Mouse (Mus musculus) lung, embryonic 14.5 days (tissue): ENCODE measurements at regions not wholly inside any gene's neighbourhood (a gene's known extent, or its start where the extent isn't known, plus 50 kb on each side); places are given as distances from the start of the nearest gene placed in this dataset.
A peak's percentile ranks its signal among the peaks of the same experiment; 100 is the strongest.

Source experiments
- ATAC-seq: fragments of 200-750 bp; cut with Nextera tagmentation; 2 replicates; pipeline ENCODE4 v1.8.0; 2017; ENCODE audit warnings: mild to moderate bottlenecking, moderate TSS enrichment, moderate library complexity; ENCODE audit not compliant: insufficient read depth
- DNase-seq: peaks from one replicate; pipeline ENCODE4 v3.0.0-alpha.2; 2015
- H3K27ac ChIP-seq: fragments of 300-500 bp; sonication (generic); 2 replicates; pipeline ENCODE4 v1.5.1; 2014; ENCODE audit warnings: low read depth, mild to moderate bottlenecking, moderate library complexity
- H3K27me3 ChIP-seq: fragments of 300-500 bp; sonication (generic); 2 replicates; pipeline ENCODE4 v1.6.1; 2014; ENCODE audit warnings: low read length, control low read depth; ENCODE audit not compliant: insufficient read depth
- H3K36me3 ChIP-seq: fragments of 300-500 bp; sonication (generic); 2 replicates; pipeline ENCODE4 v1.6.1; 2014; ENCODE audit warnings: control low read depth; ENCODE audit not compliant: insufficient read depth
- H3K4me1 ChIP-seq: fragments of 300-500 bp; sonication (generic); 2 replicates; pipeline ENCODE4 v1.6.1; 2014; ENCODE audit warnings: antibody characterized with exemption, control low read depth; ENCODE audit not compliant: insufficient read depth
- H3K4me2 ChIP-seq: fragments of 300-500 bp; sonication (generic); 2 replicates; pipeline ENCODE4 v1.6.1; 2014; ENCODE audit warnings: mild to moderate bottlenecking
- H3K4me3 ChIP-seq: fragments of 300-500 bp; sonication (generic); 2 replicates; pipeline ENCODE4 v1.5.1; 2014; ENCODE audit warnings: low read depth, low read length
- H3K9ac ChIP-seq: fragments of 300-500 bp; sonication (generic); 2 replicates; pipeline ENCODE4 v1.6.1; 2014
- H3K9me3 ChIP-seq: fragments of 300-500 bp; sonication (generic); 2 replicates; pipeline ENCODE4 v1.6.1; 2016; ENCODE audit warnings: low read depth, low read length, control low read depth
- CTCF ChIP-seq: IDR thresholded peaks from 2 replicates; pipeline ENCODE4 v1.5.1; 2016; ENCODE audit warnings: antibody characterized with exemption, low read depth
- WGBS: fragments of 180-500 bp; shearing (Covaris S2); extraction: QIAGEN DNeasy Blood & Tissue Kit; methylation state at CpG from one replicate; pipeline ENCODE4 v1.1.7; 2014; 5-methylcytosine and 5-hydroxymethylcytosine counted together

- no peaks in the 10 kb centered on the region for H3K27me3 ChIP-seq
- WGBS = 59% methylated on average over 1 of the region's 1 CpGs
- DNase-seq (no peak), ATAC-seq (no peak)
- no peaks in the 10 kb centered on the region for H3K36me3 ChIP-seq
- no peaks in the 10 kb centered on the region for H3K4me1 ChIP-seq
- no peak overlapping the region for H3K9ac ChIP-seq
- no peak for TF ChIP-seq CTCF
- no peaks in the 10 kb centered on the region for H3K9me3 ChIP-seq
- no peak overlapping the region for H3K4me3 ChIP-seq
- H3K27ac ChIP-seq = no peak overlapping the region
- H3K4me2 ChIP-seq = no peak overlapping the region
Measured at GRCm38 (mm10) chr1:146322026-146322425, 172.5 kb upstream of the Brinp3 start.

GRCm38 (mm10) chr1:146322862-146323261 is 171.7 kb upstream of the Brinp3 start:
- no peak overlapping the region for H3K27ac ChIP-seq
- no peaks in the 10 kb centered on the region for H3K4me1 ChIP-seq
- H3K9me3 ChIP-seq = no peaks in the 10 kb centered on the region
- DNase-seq (no peak), ATAC-seq (no peak)
- H3K4me3 ChIP-seq = no peak overlapping the region
- H3K36me3 ChIP-seq = no peaks in the 10 kb centered on the region
- no peak overlapping the region for H3K4me2 ChIP-seq
- H3K9ac ChIP-seq = no peak overlapping the region
- no peaks in the 10 kb centered on the region for H3K27me3 ChIP-seq
- TF ChIP-seq CTCF = no peak

DNA sequence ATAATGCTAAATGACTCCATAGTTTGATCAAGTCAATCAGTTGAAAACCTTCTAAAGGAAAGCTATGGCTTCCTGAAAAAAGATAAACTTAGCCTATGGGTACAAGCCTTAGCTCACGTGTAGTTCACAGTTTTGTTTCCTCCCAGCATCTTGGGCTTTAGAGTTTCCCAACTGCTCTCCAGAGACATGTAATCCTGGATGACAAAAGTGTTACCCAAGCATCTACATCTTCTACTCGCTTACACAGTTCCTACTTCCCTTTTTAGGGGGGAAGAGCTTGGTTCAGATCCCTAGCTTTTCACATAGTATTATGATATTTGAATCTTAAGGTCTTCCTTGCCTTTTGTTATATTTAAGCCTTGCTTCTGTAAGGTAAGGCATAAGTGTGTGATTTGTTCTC is 157.5 kb upstream of the Brinp3 start:
- H3K4me1 ChIP-seq = no peaks in the 10 kb centered on the region
- no peak for ATAC-seq
- 77% methylated on average over 2 of the region's 2 CpGs for WGBS
- no peak overlapping the region for H3K27ac ChIP-seq
- no peaks in the 10 kb centered on the region for H3K36me3 ChIP-seq
- DNase-seq = no peak
- TF ChIP-seq CTCF = no peak
- H3K4me3 ChIP-seq = no peak overlapping the region
- no peak overlapping the region for H3K9ac ChIP-seq
- no peaks in the 10 kb centered on the region for H3K9me3 ChIP-seq
- no peaks in the 10 kb centered on the region for H3K27me3 ChIP-seq
- H3K4me2 ChIP-seq = no peak overlapping the region

- DNase-seq (peak; percentile 4), ATAC-seq (no peak)
- H3K4me2 ChIP-seq = no peak overlapping the region
- H3K9ac ChIP-seq = no peak overlapping the region
- no peaks in the 10 kb centered on the region for H3K4me1 ChIP-seq
- H3K27ac ChIP-seq = no peak overlapping the region
- no peak for TF ChIP-seq CTCF
- no peak overlapping the region for H3K4me3 ChIP-seq
- WGBS = 59% methylated on average over 1 of the region's 1 CpGs
- H3K36me3 ChIP-seq = no peaks in the 10 kb centered on the region
- no peaks in the 10 kb centered on the region for H3K27me3 ChIP-seq
- no peaks in the 10 kb centered on the region for H3K9me3 ChIP-seq
Measured at GRCm38 (mm10) chr1:146356964-146357363, 137.6 kb upstream of the Brinp3 start.

DNA sequence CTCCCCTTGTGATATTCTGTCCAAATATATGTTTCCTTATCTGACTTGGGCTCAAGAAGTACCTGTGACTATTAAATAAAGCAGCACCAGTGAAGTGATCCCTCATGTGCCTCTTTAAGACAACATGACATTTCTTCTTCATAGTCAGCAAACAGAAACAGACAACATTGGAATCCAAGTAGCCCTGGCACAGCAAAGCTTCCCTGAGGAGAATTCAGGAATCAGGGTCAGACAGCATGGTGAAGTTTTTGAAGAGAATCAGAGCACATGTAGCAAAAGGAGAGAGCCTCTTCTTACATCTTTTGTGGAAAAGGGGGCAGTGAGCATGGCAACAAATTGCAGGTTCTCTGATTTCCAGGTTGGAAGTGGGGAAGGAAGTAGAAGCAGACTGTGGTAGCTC is 136.3 kb upstream of the Brinp3 start:
- Histone ChIP-seq H3K4me3 (no peak overlapping the region), H3K4me2 (no peak overlapping the region), H3K9me3 (no peaks in the 10 kb centered on the region), H3K36me3 (no peaks in the 10 kb centered on the region), H3K27me3 (no peaks in the 10 kb centered on the region), H3K27ac (no peak overlapping the region), H3K9ac (no peak overlapping the region), H3K4me1 (no peaks in the 10 kb centered on the region)
- DNase-seq = no peak
- no peak for TF ChIP-seq CTCF
- no peak for ATAC-seq

DNA sequence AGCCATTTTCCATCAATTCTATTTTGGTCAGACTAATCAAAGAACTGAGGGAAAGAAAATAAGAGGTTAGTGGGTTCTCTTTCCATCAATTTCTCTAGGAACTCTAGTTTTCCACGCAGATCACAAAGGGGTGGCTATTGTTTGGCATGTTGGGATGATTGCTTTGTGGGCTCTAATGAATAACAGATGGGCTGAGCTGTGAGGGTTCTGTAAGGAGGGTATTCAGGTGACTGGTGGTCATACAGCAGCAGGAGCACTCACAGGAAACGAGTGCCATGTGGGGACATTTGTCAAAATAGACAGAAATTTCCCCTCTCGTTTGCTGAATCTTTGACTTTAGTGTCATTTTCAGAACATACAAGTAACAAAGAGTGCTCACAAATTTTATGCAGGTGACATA is 134.9 kb upstream of the Brinp3 start:
- H3K4me1 ChIP-seq = no peaks in the 10 kb centered on the region
- no peak for ATAC-seq
- TF ChIP-seq CTCF = no peak
- no peak overlapping the region for H3K4me2 ChIP-seq
- H3K27ac ChIP-seq = no peak overlapping the region
- 33% methylated on average over 3 of the region's 3 CpGs for WGBS
- no peaks in the 10 kb centered on the region for H3K27me3 ChIP-seq
- no peak for DNase-seq
- H3K4me3 ChIP-seq = no peak overlapping the region
- no peak overlapping the region for H3K9ac ChIP-seq
- no peaks in the 10 kb centered on the region for H3K9me3 ChIP-seq
- no peaks in the 10 kb centered on the region for H3K36me3 ChIP-seq

DNA sequence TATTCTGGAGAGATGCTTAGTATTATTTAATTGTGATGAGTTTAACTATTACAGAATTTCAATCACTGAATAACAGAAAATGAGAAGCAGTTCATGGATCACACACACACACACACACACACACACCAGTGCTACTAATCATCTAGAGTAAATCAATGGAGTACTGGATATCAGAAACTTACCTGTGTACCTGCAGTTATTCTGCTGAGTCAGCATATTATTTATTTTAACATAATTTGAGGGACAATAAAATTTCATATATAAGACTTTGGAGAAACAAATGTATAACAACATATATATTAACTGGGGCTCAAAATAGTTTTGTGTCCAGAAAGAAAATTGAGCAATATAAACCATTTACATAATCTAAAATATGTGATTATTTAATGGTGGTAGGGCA is 134.4 kb upstream of the Brinp3 start:
- H3K4me2 ChIP-seq = no peak overlapping the region
- H3K4me3 ChIP-seq = no peak overlapping the region
- ATAC-seq (no peak), DNase-seq (no peak)
- no peaks in the 10 kb centered on the region for H3K4me1 ChIP-seq
- no peak overlapping the region for H3K9ac ChIP-seq
- no peak overlapping the region for H3K27ac ChIP-seq
- H3K27me3 ChIP-seq = no peaks in the 10 kb centered on the region
- no peak for TF ChIP-seq CTCF
- H3K36me3 ChIP-seq = no peaks in the 10 kb centered on the region
- no peaks in the 10 kb centered on the region for H3K9me3 ChIP-seq

GRCm38 (mm10) chr1:146363777-146364176 is 130.8 kb upstream of the Brinp3 start:
- Histone ChIP-seq H3K9ac (no peak overlapping the region), H3K27me3 (no peaks in the 10 kb centered on the region), H3K36me3 (no peaks in the 10 kb centered on the region), H3K9me3 (no peaks in the 10 kb centered on the region), H3K27ac (no peak overlapping the region), H3K4me2 (no peak overlapping the region), H3K4me1 (no peaks in the 10 kb centered on the region), H3K4me3 (no peak overlapping the region)
- ATAC-seq (no peak), DNase-seq (no peak)
- 80% methylated on average over 2 of the region's 2 CpGs for WGBS
- TF ChIP-seq CTCF = no peak
